Mouse (Mus musculus) midbrain, embryonic 16.5 days (tissue): Measurements from ENCODE around the gene Vmn1r202. TPM values are rescaled to one million over a fixed set of nuclear protein-coding genes. Genes with fewer than 3 reads are reported as not detected.
"Not testable (repeated sequence)": the region's sequence is repeated elsewhere in the genome, so short reads cannot be mapped to it uniquely, and the experiment has no call there.

Source experiments
- ATAC-seq: fragments of 200-750 bp; cut with Nextera tagmentation; 2 replicates; pipeline ENCODE4 v1.8.0; 2017; ENCODE audit warnings: moderate TSS enrichment
- H3K27ac ChIP-seq: fragments of 300-500 bp; sonication (generic); 2 replicates; pipeline ENCODE4 v1.5.1; 2014; ENCODE audit warnings: mild to moderate bottlenecking, low read length, mixed read lengths
- H3K27me3 ChIP-seq: fragments of 300-500 bp; sonication (generic); 2 replicates; pipeline ENCODE4 v1.6.1; 2014; ENCODE audit warnings: low read depth, low read length, mixed read lengths; ENCODE audit not compliant: control insufficient read depth, insufficient read depth
- H3K36me3 ChIP-seq: fragments of 300-500 bp; sonication (generic); 2 replicates; pipeline ENCODE4 v1.6.1; 2014; ENCODE audit warnings: mild to moderate bottlenecking, low read length, moderate library complexity, mixed read lengths; ENCODE audit not compliant: control insufficient read depth, insufficient read depth
- H3K4me1 ChIP-seq: fragments of 300-500 bp; sonication (generic); 2 replicates; pipeline ENCODE4 v1.6.1; 2014; ENCODE audit warnings: mild to moderate bottlenecking, low read length, mixed read lengths; ENCODE audit not compliant: control insufficient read depth, insufficient read depth
- H3K4me2 ChIP-seq: fragments of 300-500 bp; sonication (generic); 2 replicates; pipeline ENCODE4 v1.6.1; 2014; ENCODE audit warnings: mild to moderate bottlenecking, low read length, mixed read lengths
- H3K4me3 ChIP-seq: fragments of 300-500 bp; sonication (generic); 2 replicates; pipeline ENCODE4 v1.5.1; 2014; ENCODE audit warnings: low read depth, mild to moderate bottlenecking, low read length, moderate library complexity, mixed read lengths
- H3K9ac ChIP-seq: fragments of 300-500 bp; sonication (generic); 2 replicates; pipeline ENCODE4 v1.6.1; 2014; ENCODE audit warnings: low read depth, low read length, mixed read lengths
- H3K9me3 ChIP-seq: fragments of 300-500 bp; sonication (generic); replicated peaks from 2 replicates; pipeline ENCODE4 v1.6.1; 2014; ENCODE audit warnings: mild to moderate bottlenecking, low read length, mixed read lengths; ENCODE audit not compliant: control insufficient read depth, poor library complexity, severe bottlenecking
- WGBS: fragments of 180-500 bp; shearing (Covaris S2); extraction: QIAGEN DNeasy Blood & Tissue Kit; methylation state at CpG from one replicate; pipeline ENCODE4 v1.1.7; 2014; 5-methylcytosine and 5-hydroxymethylcytosine counted together
- polyA plus RNA-seq: library from polyadenylated mRNA; unstranded; fragments of >200 nt; fragmentation: Nextera tagmentation; extraction: Ambion mirVana; gene quantifications from 2 replicates; pipeline ENCODE4 v1.2.1, GENCODE M21; 2015

Vmn1r202 gene
- not detected in 2 replicates for polyA plus RNA-seq

DNA sequence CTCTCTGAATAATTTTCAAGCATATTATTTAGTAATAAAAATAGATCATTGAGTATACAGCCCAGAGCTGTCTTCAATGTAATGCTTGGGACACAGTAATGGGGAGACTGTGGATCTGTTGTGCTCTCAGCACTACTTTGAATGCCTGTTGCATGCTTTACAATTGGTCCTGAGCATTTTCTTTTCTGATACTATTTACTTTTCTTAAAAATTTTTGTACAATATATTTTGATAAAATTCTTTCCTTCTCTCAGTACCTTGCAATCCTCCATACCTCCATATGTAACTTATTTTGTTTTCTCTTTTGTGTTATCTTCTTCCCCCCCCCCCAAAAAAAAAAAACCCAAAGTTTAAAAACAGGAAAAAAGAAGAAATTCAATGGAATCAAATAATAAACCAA, at the start of gene Vmn1r202:
Vmn1r202 (minus strand) TSS at position 101 of the 400 bp plus-strand sequence.
- ATAC-seq = no peak
- H3K4me2 ChIP-seq = no peak within 1 kb of the TSS
- H3K9me3 ChIP-seq = no peaks in the 10 kb centered on the region
- no peak within 1 kb of the TSS for H3K27ac ChIP-seq
- no peak within 1 kb of the TSS for H3K4me3 ChIP-seq
- no peaks in the 10 kb centered on the region for H3K36me3 ChIP-seq
- H3K4me1 ChIP-seq = no peaks in the 10 kb centered on the region
- H3K9ac ChIP-seq = no peak within 1 kb of the TSS
- H3K27me3 ChIP-seq = no peaks in the 10 kb centered on the region

DNA sequence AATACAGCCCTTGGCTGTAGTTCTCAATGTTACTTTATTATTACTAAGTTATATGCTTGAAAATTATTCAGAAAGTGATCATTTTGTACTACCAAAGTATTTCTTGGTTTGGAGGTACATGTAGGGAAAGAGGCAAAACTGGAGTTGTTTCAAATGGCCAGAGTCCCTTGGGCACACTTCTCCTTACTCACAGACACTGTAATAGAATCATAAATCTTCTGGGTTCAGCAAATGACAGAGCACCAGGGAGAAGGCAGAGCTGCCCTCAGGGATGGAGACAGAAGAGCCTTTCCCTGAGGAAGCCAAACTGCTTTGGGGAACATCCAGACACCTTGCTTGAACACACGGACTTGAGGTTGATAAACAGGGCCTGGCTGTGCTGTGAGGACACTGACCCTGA, 47.7 kb upstream of the Vmn1r202 start, which contains the start of gene Vmn1r204:
Vmn1r204 (plus strand) TSS at position 301 of the 400 bp plus-strand sequence.
- H3K9me3 ChIP-seq, H3K4me2 ChIP-seq, H3K4me3 ChIP-seq, ATAC-seq, H3K36me3 ChIP-seq, H3K4me1 ChIP-seq, H3K9ac ChIP-seq, H3K27ac ChIP-seq, H3K27me3 ChIP-seq: not testable (repeated sequence)
- 66% methylated on average over 1 of the region's 1 CpGs for WGBS

DNA sequence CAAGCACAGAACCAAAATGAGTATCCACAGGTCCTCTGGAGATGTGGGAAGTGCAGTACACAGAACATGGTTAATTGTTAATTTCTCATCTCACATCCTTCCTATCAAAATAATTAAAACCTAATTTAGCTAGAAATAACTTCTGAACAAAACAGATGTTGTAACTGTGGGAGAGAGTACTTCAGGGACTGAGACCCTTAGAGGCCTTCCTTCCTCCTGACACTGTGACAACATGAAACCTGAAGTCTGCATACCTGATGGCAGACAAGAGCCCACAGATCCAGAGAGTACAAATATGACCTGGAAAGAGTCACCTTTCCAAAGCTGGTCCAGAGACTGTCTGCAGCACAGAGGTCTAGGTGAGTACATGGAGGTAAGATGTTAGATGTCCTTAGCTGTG, 12.6 kb upstream of the Vmn1r202 start, which contains the start of gene Vmn1r203:
Vmn1r203 (plus strand) TSS at position 301 of the 400 bp plus-strand sequence.
- no peaks in the 10 kb centered on the region for H3K36me3 ChIP-seq
- no peak within 1 kb of the TSS for H3K27ac ChIP-seq
- no peaks in the 10 kb centered on the region for H3K27me3 ChIP-seq
- H3K9me3 ChIP-seq = no peaks in the 10 kb centered on the region
- no peak within 1 kb of the TSS for H3K4me2 ChIP-seq
- H3K4me3 ChIP-seq = no peak within 1 kb of the TSS
- H3K9ac ChIP-seq = no peak within 1 kb of the TSS
- ATAC-seq = no peak
- H3K4me1 ChIP-seq = no peaks in the 10 kb centered on the region

DNA sequence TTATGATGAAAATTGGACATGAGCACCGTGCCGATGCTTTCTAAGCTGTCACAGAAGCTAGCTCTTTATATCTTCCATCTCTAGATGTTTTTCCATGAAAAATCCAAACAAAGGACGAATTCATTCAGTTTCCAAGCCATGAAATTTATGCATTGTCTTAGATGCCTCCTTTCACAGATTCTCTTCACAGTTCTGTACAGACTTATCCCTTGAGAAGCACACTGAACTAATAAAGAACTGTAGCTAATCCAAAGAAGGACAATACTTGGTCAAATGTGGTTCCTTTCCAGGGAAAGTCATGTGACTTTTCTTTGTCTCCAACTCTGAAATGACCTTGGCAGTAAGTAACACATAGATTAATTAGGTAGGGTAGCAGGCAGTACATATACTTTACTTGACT, 2.8 kb downstream of the Vmn1r202 start:
- Histone ChIP-seq H3K27me3 (no peaks in the 10 kb centered on the region), H3K4me2 (no peak overlapping the region), H3K4me1 (no peaks in the 10 kb centered on the region), H3K27ac (no peak overlapping the region), H3K36me3 (no peaks in the 10 kb centered on the region), H3K9ac (no peak overlapping the region), H3K9me3 (no peaks in the 10 kb centered on the region), H3K4me3 (no peak overlapping the region)
- ATAC-seq = no peak
- WGBS = 45% methylated on average over 3 of the region's 3 CpGs

DNA sequence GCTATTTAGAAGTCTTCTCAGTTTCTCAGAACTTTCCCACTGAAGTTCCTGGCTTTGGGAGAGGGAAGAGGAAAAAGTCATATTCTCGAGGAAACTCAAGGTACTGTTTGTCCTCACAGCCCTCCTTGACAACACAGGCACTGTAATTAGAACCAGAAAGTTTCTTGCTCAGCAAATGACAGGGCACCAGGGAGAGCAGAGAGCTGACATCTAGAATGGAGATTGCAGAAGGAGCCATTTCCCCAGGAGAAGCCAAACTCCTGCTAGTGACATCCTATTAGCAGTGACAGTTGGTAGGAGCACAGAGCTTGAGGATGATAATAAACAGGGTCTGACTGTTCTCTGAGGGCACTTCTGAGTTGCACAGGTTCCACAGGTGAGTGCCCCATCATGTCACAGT, 33.6 kb downstream of the Vmn1r202 start, which contains the start of gene Vmn1r201:
Vmn1r201 (plus strand) TSS at position 301 of the 400 bp plus-strand sequence.
- Histone ChIP-seq H3K4me2 (no peak within 1 kb of the TSS), H3K9ac (no peak within 1 kb of the TSS), H3K4me3 (no peak within 1 kb of the TSS), H3K9me3 (no peaks in the 10 kb centered on the region), H3K27me3 (no peaks in the 10 kb centered on the region), H3K4me1 (no peaks in the 10 kb centered on the region), H3K27ac (no peak within 1 kb of the TSS), H3K36me3 (no peaks in the 10 kb centered on the region)
- WGBS = 76% methylated on average over 1 of the region's 1 CpGs
- no peak for ATAC-seq

DNA sequence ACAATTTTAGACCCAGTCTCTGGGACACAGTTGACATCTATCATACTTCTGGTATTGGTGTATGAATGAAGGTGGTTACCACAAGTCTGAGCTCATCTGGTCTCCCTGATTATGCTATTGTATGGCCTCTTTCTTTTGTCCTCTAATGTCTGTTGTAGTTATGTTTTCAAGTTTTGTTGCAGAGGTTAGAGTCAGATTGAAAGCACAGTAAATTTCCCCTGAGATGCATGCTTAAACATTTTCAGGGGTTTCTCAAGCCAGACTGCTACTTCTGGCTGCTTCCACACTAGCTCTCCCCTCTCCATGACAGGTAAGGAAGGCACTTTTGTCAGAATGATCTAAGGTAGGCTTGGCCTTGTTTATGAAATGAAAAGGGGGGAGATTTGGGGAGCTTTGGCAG, 50.0 kb downstream of the Vmn1r202 start:
- Histone ChIP-seq H3K4me1 (no peaks in the 10 kb centered on the region), H3K9ac (no peak overlapping the region), H3K27me3 (no peaks in the 10 kb centered on the region), H3K9me3 (no peaks in the 10 kb centered on the region), H3K27ac (no peak overlapping the region), H3K4me2 (no peak overlapping the region), H3K36me3 (no peaks in the 10 kb centered on the region), H3K4me3 (no peak overlapping the region)
- no peak for ATAC-seq

Other genes with a start within 250 kb of the Vmn1r202 start
- gene Vmn1r195, start 234.9 kb downstream of the Vmn1r202 start, polyA plus RNA-seq = not detected in 2 replicates
- not detected in 2 replicates for gene Vmn1r196, start 215.5 kb downstream of the Vmn1r202 start, polyA plus RNA-seq
- gene Vmn1r197, start 180.8 kb downstream of the Vmn1r202 start, polyA plus RNA-seq = not detected in 2 replicates
- gene Vmn1r198, start 155.0 kb downstream of the Vmn1r202 start, polyA plus RNA-seq = not detected in 2 replicates
- not detected in 2 replicates for gene Vmn1r199, start 125.6 kb downstream of the Vmn1r202 start, polyA plus RNA-seq
- gene Vmn1r200, start 115.0 kb downstream of the Vmn1r202 start, polyA plus RNA-seq = not detected in 2 replicates
- not detected in 2 replicates for gene Vmn1r201, start 33.5 kb downstream of the Vmn1r202 start, polyA plus RNA-seq
- not detected in 2 replicates for gene Vmn1r203, start 12.7 kb upstream of the Vmn1r202 start, polyA plus RNA-seq
- gene Vmn1r204, start 47.8 kb upstream of the Vmn1r202 start, polyA plus RNA-seq = not detected in 2 replicates
- not detected in 2 replicates for gene Vmn1r205, start 87.6 kb upstream of the Vmn1r202 start, polyA plus RNA-seq
- gene Vmn1r206, start 118.9 kb upstream of the Vmn1r202 start, polyA plus RNA-seq = not detected in 2 replicates
- not detected in 2 replicates for gene Vmn1r207-ps, start 224.2 kb upstream of the Vmn1r202 start, polyA plus RNA-seq